Mouse (Mus musculus) heart, adult 11 months (tissue): ENCODE results near the gene Ms4a4a.

Source experiments
- DNase-seq: peaks from one replicate; pipeline ENCODE4 v3.0.0; 2022

Gene Ms4a4a

DNA sequence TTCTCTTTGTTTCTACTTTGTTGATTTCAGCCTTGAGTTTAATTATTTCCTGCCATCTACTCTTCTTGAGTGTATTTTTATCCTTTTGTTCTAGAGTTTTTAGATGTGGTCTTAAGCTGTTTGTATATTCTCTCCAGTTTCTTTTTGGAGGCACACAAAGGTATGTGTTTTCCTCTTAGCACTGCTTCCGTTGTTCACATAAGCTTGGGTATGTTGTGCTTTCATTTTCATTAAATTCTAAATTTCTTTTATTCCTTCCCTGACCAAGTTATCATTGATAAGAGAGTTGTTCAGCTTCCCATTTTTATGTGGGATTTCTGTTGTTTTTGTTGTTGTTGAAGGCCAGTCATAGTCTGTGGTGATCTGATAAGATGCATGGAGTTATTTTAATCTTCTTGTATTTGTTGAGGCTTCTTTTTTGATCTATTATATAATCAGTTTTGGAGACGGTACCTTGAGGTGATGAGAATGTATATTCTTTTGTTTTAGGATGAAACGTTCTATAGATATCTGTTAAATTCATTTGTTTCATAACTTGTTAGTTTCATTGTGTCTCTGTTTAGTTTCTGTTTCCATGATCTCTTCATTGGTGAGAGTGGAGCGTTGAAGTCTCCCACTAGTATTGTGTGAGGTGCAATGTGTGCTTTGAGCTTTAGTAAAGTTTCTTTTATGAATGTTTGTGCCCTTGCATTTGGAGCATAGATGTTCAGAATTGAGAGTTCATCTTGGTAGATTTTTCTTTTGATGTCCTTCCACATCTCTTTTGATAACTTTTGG is 59.9 kb downstream of the Ms4a4a start:
- DNase-seq: no peak
